Mouse (Mus musculus): ENCODE measurements around the gene AI413582.

- no peak for TF ChIP-seq CTCF (IDR thresholded peaks at IDR 0.05)
- TF ChIP-seq EP300 (IDR thresholded peaks at IDR 0.05): no peak
Measured at GRCm38 (mm10) chr17:27554062-27554960, 11.2 kb downstream of the AI413582 start.

Data from lung, postnatal 0 days (tissue).